Mouse (Mus musculus) myocyte (in vitro differentiated cells): ENCODE data around the gene Snhg11. TPM values are rescaled to one million over a fixed set of nuclear protein-coding genes. Genes with fewer than 3 reads are reported as not detected.

Experiments used
- H3K27me3 ChIP-seq: one replicate; pipeline ENCODE4 v1.6.1; 2011; ENCODE audit not compliant: control insufficient read depth, insufficient read depth, insufficient read length
- H3K36me3 ChIP-seq: one replicate; pipeline ENCODE4 v1.6.1; 2011; ENCODE audit not compliant: control insufficient read depth, insufficient read depth
- H3K4me2 ChIP-seq: one replicate; pipeline ENCODE4 v1.6.1; 2011; ENCODE audit warnings: low read depth, control low read depth
- H3K4me3 ChIP-seq: one replicate; pipeline ENCODE4 v1.5.1; 2011; ENCODE audit warnings: mild to moderate bottlenecking, control low read depth, moderate library complexity
- H3K79me2 ChIP-seq: one replicate; pipeline ENCODE4 v1.6.1; 2011; ENCODE audit not compliant: control insufficient read depth, insufficient read depth
- H3ac ChIP-seq: one replicate; pipeline ENCODE4 v1.6.1; 2011; ENCODE audit not compliant: control insufficient read depth, insufficient read length
- CEBPB ChIP-seq: IDR thresholded peaks from 2 replicates; pipeline ENCODE4 v1.6.1; 2011; ENCODE audit warnings: mild to moderate bottlenecking, moderate library complexity; ENCODE audit not compliant: poor library complexity, insufficient read depth, severe bottlenecking
- E2F4 ChIP-seq: IDR thresholded peaks from one replicate; pipeline ENCODE4 v1.6.1; 2011; ENCODE audit warnings: mild to moderate bottlenecking, control low read depth, moderate library complexity; ENCODE audit not compliant: insufficient read depth
- MAX ChIP-seq: IDR thresholded peaks from one replicate; pipeline ENCODE4 v1.6.1; 2011; ENCODE audit warnings: low read depth, mild to moderate bottlenecking, control low read depth
- MYOD1 ChIP-seq, 3 experiments: IDR thresholded peaks; one replicate each; pipeline ENCODE4 v1.6.1; 2011; ENCODE audit warnings: control low read depth in 2 of 3, low read depth in 2 of 3, mild to moderate bottlenecking in 2 of 3, moderate library complexity in 1 of 3; ENCODE audit not compliant: insufficient read length in 2 of 3, control insufficient read depth in 1 of 3
- MYOG ChIP-seq, 3 experiments: IDR thresholded peaks; one replicate each; pipeline ENCODE4 v1.6.1; 2011; ENCODE audit warnings: control low read depth in 2 of 3, low read depth in 2 of 3, mild to moderate bottlenecking in 2 of 3; ENCODE audit not compliant: insufficient read length in 2 of 3, control insufficient read depth in 1 of 3, insufficient read depth in 1 of 3
- POLR2A ChIP-seq: IDR thresholded peaks from one replicate; pipeline ENCODE4 v1.6.1; 2011; ENCODE audit warnings: low read depth, mild to moderate bottlenecking, control low read depth, moderate library complexity; ENCODE audit not compliant: insufficient read length
- REST ChIP-seq: IDR thresholded peaks from one replicate; pipeline ENCODE4 v1.6.1; 2011; ENCODE audit warnings: mild to moderate bottlenecking, control low read depth, moderate library complexity; ENCODE audit not compliant: insufficient read depth, insufficient read length
- SRF ChIP-seq: IDR thresholded peaks from one replicate; pipeline ENCODE4 v1.6.1; 2011; ENCODE audit warnings: low read depth; ENCODE audit not compliant: control insufficient read depth, insufficient read length
- TCF12 ChIP-seq: IDR thresholded peaks from one replicate; pipeline ENCODE4 v1.6.1; 2011; ENCODE audit warnings: mild to moderate bottlenecking, control low read depth; ENCODE audit not compliant: poor library complexity, insufficient read depth, severe bottlenecking
- TCF3 ChIP-seq: IDR thresholded peaks from one replicate; pipeline ENCODE4 v1.6.1; 2011; ENCODE audit warnings: low read depth, control low read depth; ENCODE audit not compliant: insufficient read length
- USF1 ChIP-seq: IDR thresholded peaks from one replicate; pipeline ENCODE4 v1.6.1; 2011; ENCODE audit warnings: low read depth, mild to moderate bottlenecking, control low read depth, moderate library complexity
- polyA plus RNA-seq: library from polyadenylated mRNA; unstranded; fragments of >200 nt; fragmentation: generic; extraction: Trizol; gene quantifications from one replicate; pipeline ENCODE4 v1.2.1, GENCODE M21; 2012; ENCODE audit warnings: missing spikeins

The Snhg11 gene
- polyA plus RNA-seq: not detected

GRCm38 (mm10) chr2:158375443-158376122 lies at the start of gene Snhg11:
Gene Snhg11 (plus strand): TSS chr2:158375638.
- TF ChIP-seq MYOD1 (IDR thresholded peaks at IDR 0.05; ENCODE audit: control insufficient read depth in 1 of 3, insufficient read length in 2 of 3, low read depth in 2 of 3) (no peak), REST (no peak), SRF (no peak), MAX (no peak), MYOG (IDR thresholded peaks at IDR 0.05; ENCODE audit: control insufficient read depth in 1 of 3, insufficient read depth in 1 of 3, insufficient read length in 2 of 3, low read depth in 2 of 3) (no peak)
- no peak within 1 kb of the TSS for H3ac ChIP-seq
- no peak within 1 kb of the TSS for H3K4me2 ChIP-seq
- H3K27me3 ChIP-seq: peaks cover 45% of the 10 kb centered on the region
- H3K4me3 ChIP-seq: no peak within 1 kb of the TSS
- no peaks in the 10 kb centered on the region for H3K79me2 ChIP-seq
- no peaks in the 10 kb centered on the region for H3K36me3 ChIP-seq

- no peak for TF ChIP-seq MYOD1 (IDR thresholded peaks at IDR 0.05; ENCODE audit: control insufficient read depth in 1 of 3, insufficient read length in 2 of 3, low read depth in 2 of 3)
- no peak for TF ChIP-seq REST
- no peak for TF ChIP-seq TCF12
- TF ChIP-seq MYOG (IDR thresholded peaks at IDR 0.05; ENCODE audit: control insufficient read depth in 1 of 3, insufficient read depth in 1 of 3, insufficient read length in 2 of 3, low read depth in 2 of 3): no peak
- TF ChIP-seq USF1: no peak
- no peak for TF ChIP-seq MAX
- TF ChIP-seq E2F4: no peak
- Histone ChIP-seq H3K27me3 (peaks cover 64% of the 10 kb centered on the region), H3K79me2 (no peaks in the 10 kb centered on the region), H3ac (no peak overlapping the region), H3K36me3 (no peaks in the 10 kb centered on the region), H3K4me2 (no peak overlapping the region), H3K4me3 (no peak overlapping the region)
These were observed 41.1 kb upstream of the Snhg11 start for GRCm38 (mm10) chr2:158334356-158334755.

- Histone ChIP-seq H3K4me3 (no peak overlapping the region), H3K36me3 (no peaks in the 10 kb centered on the region), H3K27me3 (peaks cover 58% of the 10 kb centered on the region), H3ac (no peak overlapping the region), H3K4me2 (no peak overlapping the region), H3K79me2 (no peaks in the 10 kb centered on the region)
- TF ChIP-seq TCF12 (no peak), MYOD1 (IDR thresholded peaks at IDR 0.05; ENCODE audit: control insufficient read depth in 1 of 3, insufficient read length in 2 of 3, low read depth in 2 of 3) (no peak), MAX (no peak), CEBPB (no peak), MYOG (IDR thresholded peaks at IDR 0.05; ENCODE audit: control insufficient read depth in 1 of 3, insufficient read depth in 1 of 3, insufficient read length in 2 of 3, low read depth in 2 of 3) (no peak), USF1 (no peak), POLR2A (no peak), E2F4 (no peak)
These were observed 37.7 kb upstream of the Snhg11 start for GRCm38 (mm10) chr2:158337698-158338097.

- Histone ChIP-seq H3K36me3 (no peaks in the 10 kb centered on the region), H3K4me2 (no peak overlapping the region), H3K79me2 (no peaks in the 10 kb centered on the region), H3K4me3 (no peak overlapping the region), H3K27me3 (peaks cover 56% of the 10 kb centered on the region), H3ac (no peak overlapping the region)
- TF ChIP-seq MYOD1 (IDR thresholded peaks at IDR 0.05; ENCODE audit: control insufficient read depth in 1 of 3, insufficient read length in 2 of 3, low read depth in 2 of 3) (no peak), CEBPB (no peak), MAX (no peak), MYOG (IDR thresholded peaks at IDR 0.05; ENCODE audit: control insufficient read depth in 1 of 3, insufficient read depth in 1 of 3, insufficient read length in 2 of 3, low read depth in 2 of 3) (no peak), TCF3 (no peak), USF1 (no peak), POLR2A (no peak), E2F4 (no peak)
These were observed 35.4 kb upstream of the Snhg11 start for GRCm38 (mm10) chr2:158339948-158340564.

GRCm38 (mm10) chr2:158341324-158341723 lies 34.1 kb upstream of the Snhg11 start:
- Histone ChIP-seq H3K79me2 (no peaks in the 10 kb centered on the region), H3K36me3 (no peaks in the 10 kb centered on the region), H3ac (no peak overlapping the region), H3K4me3 (no peak overlapping the region), H3K27me3 (peaks cover 43% of the 10 kb centered on the region), H3K4me2 (no peak overlapping the region)
- no peak for TF ChIP-seq CEBPB
- TF ChIP-seq MYOG (IDR thresholded peaks at IDR 0.05; ENCODE audit: control insufficient read depth in 1 of 3, insufficient read depth in 1 of 3, insufficient read length in 2 of 3, low read depth in 2 of 3): no peak
- TF ChIP-seq USF1: no peak
- no peak for TF ChIP-seq REST
